Mouse (Mus musculus) olfactory bulb, adult 2 months (tissue): ENCODE data around the gene Dpp6. TPM values are rescaled to one million over a fixed set of nuclear protein-coding genes. Genes with fewer than 3 reads are reported as not detected.

Experiments used
- H3K27ac ChIP-seq: fragments of 200-500 bp; 2 replicates; pipeline ENCODE4 v1.5.1; 2012; ENCODE audit warnings: low read depth, low read length; ENCODE audit not compliant: insufficient read depth
- H3K4me1 ChIP-seq: fragments of 200-500 bp; 2 replicates; pipeline ENCODE4 v1.6.1; 2012; ENCODE audit warnings: low read length; ENCODE audit not compliant: control insufficient read depth, insufficient read depth
- H3K4me3 ChIP-seq: fragments of 200-500 bp; 2 replicates; pipeline ENCODE4 v1.5.1; 2012; ENCODE audit warnings: mild to moderate bottlenecking, low read depth, low read length, moderate library complexity; ENCODE audit not compliant: insufficient read depth
- CTCF ChIP-seq: fragments of 200-500 bp; IDR thresholded peaks from 2 replicates; pipeline ENCODE4 v1.5.1; 2012; ENCODE audit warnings: low read depth, mild to moderate bottlenecking, low read length, moderate library complexity; ENCODE audit not compliant: insufficient read depth
- POLR2A ChIP-seq: fragments of 200-500 bp; IDR thresholded peaks from 2 replicates; pipeline ENCODE4 v1.6.1; 2012; ENCODE audit warnings: mild to moderate bottlenecking, low read depth, low read length, moderate library complexity; ENCODE audit not compliant: insufficient read depth
- WGBS: fragments of 180-500 bp; shearing (Covaris S2); methylation state at CpG from one replicate; pipeline ENCODE4 v1.1.7; 2018; 5-methylcytosine and 5-hydroxymethylcytosine counted together
- polyA plus RNA-seq: library from polyadenylated mRNA; stranded (reverse); fragments of >200 nt; gene quantifications from 2 replicates; pipeline ENCODE4 v1.2.4, GENCODE M21; 2012; ENCODE audit warnings: low replicate concordance; ENCODE audit not compliant: missing spikeins, insufficient read depth, insufficient read length

The Dpp6 gene
- polyA plus RNA-seq, 1 experiment, result not detected

GRCm38 (mm10) chr5:27010582-27010981, 193.6 kb downstream of the Dpp6 start:
- WGBS, result 81% methylated on average over 5 of the region's 5 CpGs
- H3K27ac ChIP-seq, result no peak overlapping the region
- no peaks in the 10 kb centered on the region for H3K4me1 ChIP-seq
- TF ChIP-seq CTCF, result no peak
- no peak for TF ChIP-seq POLR2A
- no peak overlapping the region for H3K4me3 ChIP-seq

GRCm38 (mm10) chr5:27018314-27018956, 201.4 kb downstream of the Dpp6 start:
- H3K4me1 ChIP-seq, result no peaks in the 10 kb centered on the region
- 67% methylated on average over 3 of the region's 3 CpGs for WGBS
- no peak overlapping the region for H3K4me3 ChIP-seq
- TF ChIP-seq POLR2A (no peak), CTCF (no peak)
- no peak overlapping the region for H3K27ac ChIP-seq

- Histone ChIP-seq H3K4me3 (no peak overlapping the region), H3K4me1 (no peaks in the 10 kb centered on the region), H3K27ac (no peak overlapping the region)
- TF ChIP-seq POLR2A (no peak), CTCF (no peak)
- WGBS, result 82% methylated on average over 1 of the region's 1 CpGs
These were observed 211.6 kb downstream of the Dpp6 start for GRCm38 (mm10) chr5:27028611-27029010.

- Histone ChIP-seq H3K4me1 (peaks cover 2% of the 10 kb centered on the region; the same call in 1 of the 2 replicates), H3K4me3 (no peak overlapping the region), H3K27ac (no peak overlapping the region)
- TF ChIP-seq POLR2A (no peak), CTCF (no peak)
- WGBS, result 27% methylated on average over 5 of the region's 5 CpGs
These were observed 212.8 kb downstream of the Dpp6 start for GRCm38 (mm10) chr5:27029784-27030183.

- TF ChIP-seq POLR2A (no peak), CTCF (no peak)
- no peak overlapping the region for H3K27ac ChIP-seq
- H3K4me1 ChIP-seq, result peaks cover 5% of the 10 kb centered on the region; the same call in 1 of the 2 replicates
- WGBS, result 41% methylated on average over 4 of the region's 4 CpGs
- no peak overlapping the region for H3K4me3 ChIP-seq
These were observed 217.9 kb downstream of the Dpp6 start for GRCm38 (mm10) chr5:27034858-27035257.

GRCm38 (mm10) chr5:27035291-27035690, 218.3 kb downstream of the Dpp6 start:
- no peak for TF ChIP-seq POLR2A
- peaks cover 5% of the 10 kb centered on the region; the same call in 1 of the 2 replicates for H3K4me1 ChIP-seq
- no peak overlapping the region for H3K27ac ChIP-seq
- 83% methylated on average over 1 of the region's 1 CpGs for WGBS
- no peak overlapping the region for H3K4me3 ChIP-seq

- Histone ChIP-seq H3K4me1 (peaks cover 5% of the 10 kb centered on the region; the same call in 1 of the 2 replicates), H3K4me3 (no peak overlapping the region), H3K27ac (no peak overlapping the region)
- TF ChIP-seq CTCF, result 0 out of 2 replicates have a peak, but pooled peaks have one; percentile 18
- no peak for TF ChIP-seq POLR2A
- WGBS, result 31% methylated on average over 2 of the region's 2 CpGs
These were observed 218.9 kb downstream of the Dpp6 start for GRCm38 (mm10) chr5:27035891-27036290.

- 77% methylated on average over 5 of the region's 5 CpGs for WGBS
These were observed 220.8 kb downstream of the Dpp6 start for GRCm38 (mm10) chr5:27037796-27038195.

GRCm38 (mm10) chr5:27048167-27048566, 231.2 kb downstream of the Dpp6 start:
- Histone ChIP-seq H3K27ac (no peak overlapping the region), H3K4me3 (no peak overlapping the region)
- WGBS, result 8% methylated on average over 7 of the region's 7 CpGs

More at GRCm38 (mm10) chr5:27037796-27038195, 220.8 kb downstream of the Dpp6 start:
- Histone ChIP-seq H3K27ac (no peak overlapping the region), H3K4me3 (no peak overlapping the region), H3K4me1 (peaks cover 5% of the 10 kb centered on the region; the same call in 1 of the 2 replicates)
- TF ChIP-seq POLR2A (no peak), CTCF (no peak)

More at GRCm38 (mm10) chr5:27048167-27048566, 231.2 kb downstream of the Dpp6 start:
- peaks cover 9% of the 10 kb centered on the region for H3K4me1 ChIP-seq
- TF ChIP-seq POLR2A (no peak), CTCF (peak; percentile 29; the same call in 1 of the 2 replicates)
